Mouse (Mus musculus) left cerebral cortex, adult 2 months (tissue): ENCODE results near the gene Cdca4. TPM values are rescaled to one million over a fixed set of nuclear protein-coding genes. Genes with fewer than 3 reads are reported as not detected.

Source experiments
- DNase-seq, 2 experiments: peaks; one replicate each; pipeline ENCODE4 v3.0.0; 2021 to 2022; ENCODE audit warnings: low spot score in 2 of 2, mixed read lengths in 1 of 2; ENCODE audit errors: extremely low spot score in 1 of 2
- H3K27ac ChIP-seq: fragments of 200-600 bp; 2 replicates; pipeline ENCODE4 v1.8.1; 2022
- H3K4me3 ChIP-seq: fragments of 200-600 bp; 2 replicates; pipeline ENCODE4 v1.8.1; 2022
- CTCF ChIP-seq: fragments of 200-600 bp; IDR thresholded peaks from 2 replicates; pipeline ENCODE4 v1.8.1; 2022; ENCODE audit warnings: antibody characterized with exemption, mild to moderate bottlenecking, moderate library complexity
- intact Hi-C: fragments of 180-260 bp; cut with DNase I; formaldehyde crosslinking; loops from one replicate; pipeline ENCODE4 v1.15.1; 2025
- total RNA-seq, 2 experiments: library from RNA; stranded (reverse); gene quantifications; 2 replicates each; pipeline ENCODE4 v1.2.3; 2021

Gene Cdca4
- total RNA-seq, 2 experiments from 2014 or later: 10.5 to 12.4 TPM

DNA sequence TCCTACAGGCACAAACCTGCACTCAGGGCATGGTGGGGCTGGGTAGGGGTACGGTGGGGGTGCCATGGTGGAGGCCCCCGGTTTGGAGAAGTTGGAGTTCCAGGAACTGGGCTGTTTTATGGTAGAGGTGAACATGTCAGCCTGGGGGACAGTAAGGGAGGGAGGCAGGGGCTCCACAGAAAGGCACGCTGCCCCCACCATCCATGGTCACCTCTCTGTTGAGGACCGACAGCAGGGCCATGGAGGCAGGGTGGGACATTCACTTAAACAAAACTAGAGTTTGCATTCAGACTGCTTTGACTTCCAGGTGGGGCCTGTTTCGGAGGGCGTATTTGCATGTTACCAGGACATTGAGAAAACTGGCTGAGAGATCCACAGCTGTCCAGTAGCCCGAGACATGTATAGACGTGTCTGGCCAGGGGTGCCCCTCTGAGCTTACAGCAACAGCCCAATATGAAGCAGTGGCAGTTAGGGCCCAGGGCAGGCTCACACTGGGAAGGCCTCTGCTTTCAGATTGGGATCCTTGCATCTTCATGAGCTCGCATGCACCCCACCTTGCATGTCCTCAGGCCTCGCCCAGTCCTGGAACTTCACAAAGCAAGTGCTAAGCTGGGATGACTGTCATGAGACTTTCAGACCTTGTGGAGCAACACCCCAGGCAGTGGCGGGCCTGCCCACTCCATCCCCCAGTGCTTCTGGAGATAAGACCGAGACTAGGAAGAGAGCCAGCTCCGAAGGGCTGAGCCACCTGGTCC lies 35.4 kb downstream of the Cdca4 start:
- Histone ChIP-seq H3K27ac (no peak overlapping the region), H3K4me3 (no peak overlapping the region)
- no peak for DNase-seq
- intact Hi-C loops: loop anchor here (5.0 kb wide), 1 partner anchor 41 kb away; no protein-coding TSS in a partner anchor
- TF ChIP-seq CTCF: no peak

DNA sequence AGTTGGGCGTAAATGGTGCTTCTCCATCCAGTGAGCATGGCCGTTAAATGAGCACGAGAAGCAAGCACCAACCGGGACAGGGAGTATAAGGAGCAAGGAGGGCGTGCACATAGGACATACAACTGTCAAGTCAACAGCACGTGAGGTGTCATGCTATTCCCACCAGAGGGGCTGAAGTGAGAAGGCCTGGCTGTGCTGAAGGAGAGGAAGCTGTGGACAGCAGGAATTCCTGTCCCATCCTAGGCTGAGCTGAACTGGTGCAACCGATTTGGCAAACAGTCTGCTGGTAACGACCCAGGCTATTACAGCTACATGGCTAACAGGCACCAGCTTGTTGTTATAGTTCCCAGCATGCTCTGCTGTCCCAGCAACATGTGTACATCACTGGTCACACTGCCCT lies 38.2 kb downstream of the Cdca4 start:
- Histone ChIP-seq H3K27ac (no peak overlapping the region), H3K4me3 (no peak overlapping the region)
- DNase-seq: no peak
- TF ChIP-seq CTCF: no peak
- intact Hi-C loops: loop anchor here (2.0 to 5.0 kb wide), 2 partner anchors 18 to 39 kb away; no protein-coding TSS in a partner anchor

DNA sequence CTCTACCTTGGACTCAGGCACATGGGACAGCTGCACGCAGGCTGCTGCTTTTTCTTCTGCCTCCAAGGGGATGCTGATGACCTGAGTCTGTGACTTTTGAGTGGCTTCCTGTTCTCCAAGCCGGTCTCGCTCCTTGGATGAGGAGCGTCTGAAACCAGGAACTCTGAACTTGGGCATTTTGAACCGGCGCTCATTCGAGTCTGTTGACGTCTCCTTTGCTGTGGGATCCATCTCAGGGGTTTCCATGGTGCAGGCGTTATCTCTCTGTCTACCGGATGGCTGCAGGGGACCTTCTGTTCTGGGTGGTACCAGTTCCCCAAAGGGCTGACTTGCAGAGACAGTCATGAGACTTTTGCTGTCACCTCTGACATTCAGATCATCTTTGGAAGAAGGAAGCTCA lies 54.7 kb downstream of the Cdca4 start:
- no peak for TF ChIP-seq CTCF
- no peak overlapping the region for H3K4me3 ChIP-seq
- intact Hi-C loops: no loop called here
- no peak overlapping the region for H3K27ac ChIP-seq
- no peak for DNase-seq

DNA sequence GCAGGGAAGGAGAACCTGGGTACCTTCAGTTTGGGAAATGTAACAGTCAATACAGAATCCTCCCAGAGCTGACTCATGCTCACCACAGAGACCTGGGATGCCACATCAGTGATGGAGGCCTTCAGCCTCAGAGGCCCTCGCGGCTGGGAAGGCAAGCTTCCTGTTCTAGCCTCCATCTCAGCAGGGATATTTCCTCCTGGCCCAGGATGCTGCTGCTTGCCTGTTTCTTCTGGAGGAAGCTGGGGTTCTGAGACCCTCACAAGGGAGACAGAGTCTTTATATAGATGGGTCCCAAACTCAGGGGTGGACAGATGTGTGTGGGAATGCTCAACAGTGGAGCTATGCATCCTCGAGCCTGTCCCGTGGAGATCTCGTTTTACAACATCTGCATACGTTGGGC lies 55.2 kb downstream of the Cdca4 start:
- Histone ChIP-seq H3K27ac (no peak overlapping the region), H3K4me3 (no peak overlapping the region)
- intact Hi-C loops: no loop called here
- no peak for DNase-seq
- no peak for TF ChIP-seq CTCF

DNA sequence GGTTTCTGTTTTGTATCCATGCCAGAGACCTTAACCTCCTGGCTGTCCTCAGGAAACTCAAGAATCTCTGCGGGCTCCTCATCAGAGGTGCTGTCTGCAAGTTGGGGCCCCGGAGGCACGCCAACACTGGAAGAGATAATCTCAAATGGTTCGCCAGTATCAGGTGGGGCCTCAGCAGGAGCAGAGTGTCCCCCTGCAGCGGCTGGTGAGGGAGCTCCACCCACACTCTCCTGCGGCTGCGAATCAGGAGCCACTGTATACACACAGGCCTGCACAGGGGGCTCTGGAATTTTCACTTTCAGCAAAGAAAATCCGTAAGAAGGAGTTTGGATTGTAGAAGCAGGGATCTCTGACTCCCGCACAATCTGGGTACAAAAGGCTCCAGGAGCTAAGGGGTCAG lies 55.9 kb downstream of the Cdca4 start:
- no peak for TF ChIP-seq CTCF
- no peak overlapping the region for H3K4me3 ChIP-seq
- no peak overlapping the region for H3K27ac ChIP-seq
- DNase-seq: no peak
- intact Hi-C loops: loop anchor here (2.0 kb wide), 1 partner anchor 17 kb away; no protein-coding TSS in a partner anchor

DNA sequence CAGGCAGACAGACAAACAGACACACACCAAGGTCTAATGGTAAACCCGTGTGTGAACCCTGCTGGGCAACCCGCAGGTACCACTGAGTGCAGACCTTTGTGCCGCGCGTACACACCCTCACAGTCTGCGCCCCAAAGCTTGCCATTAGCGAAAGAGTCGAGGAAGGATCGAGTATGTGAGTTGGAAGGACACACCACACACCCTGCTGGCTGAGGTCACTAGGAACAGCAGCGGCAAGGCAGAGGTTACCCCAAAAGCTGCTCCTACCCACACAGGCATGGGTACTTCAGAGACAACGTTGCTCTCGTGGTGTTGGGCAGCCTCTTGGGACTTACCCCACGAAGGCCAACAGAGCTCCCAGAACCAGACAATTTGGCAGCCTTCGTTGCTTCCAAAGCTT lies 56.9 kb downstream of the Cdca4 start:
- no peak for TF ChIP-seq CTCF
- intact Hi-C loops: loop anchor here (2.0 kb wide), 1 partner anchor 18 kb away; no protein-coding TSS in a partner anchor
- Histone ChIP-seq H3K4me3 (no peak overlapping the region), H3K27ac (no peak overlapping the region)
- no peak for DNase-seq

DNA sequence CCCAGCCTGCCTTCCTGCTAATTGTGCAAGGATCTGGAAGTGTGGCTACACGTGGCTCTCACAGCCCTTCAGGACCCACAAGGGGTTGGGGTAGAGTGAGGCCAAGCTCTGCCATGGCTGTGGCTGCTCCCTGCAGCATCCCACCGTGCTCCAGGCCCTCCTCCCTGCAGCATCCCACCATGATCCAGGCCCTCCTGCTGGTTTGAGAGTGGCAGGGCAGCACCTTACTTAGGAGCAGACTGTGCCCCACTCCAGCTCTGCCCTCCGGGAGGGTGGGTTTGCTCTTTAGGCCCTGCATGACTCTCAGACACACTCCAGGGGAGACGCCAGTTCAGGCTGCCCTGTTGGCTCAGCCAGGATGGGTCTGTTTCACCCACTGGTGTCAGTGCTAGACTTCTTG lies 58.8 kb downstream of the Cdca4 start:
- DNase-seq: no peak
- intact Hi-C loops: no loop called here
- no peak overlapping the region for H3K4me3 ChIP-seq
- no peak for TF ChIP-seq CTCF
- H3K27ac ChIP-seq: no peak overlapping the region

Other genes starting within 250 kb of the Cdca4 start
- gene Inf2, start 240.6 kb downstream of the Cdca4 start, total RNA-seq: 100 to 1,000 TPM; 131 to 151 TPM
- 10 to 100 TPM; 16.2 to 16.5 TPM for gene Adssl1, start 209.4 kb downstream of the Cdca4 start, total RNA-seq
- 10 to 100 TPM; 19.7 to 21.5 TPM for gene Siva1, start 184.7 kb downstream of the Cdca4 start, total RNA-seq
- gene Akt1, start 154.5 kb downstream of the Cdca4 start, total RNA-seq: 100 to 1,000 TPM; 144 to 157 TPM
- gene Zbtb42, start 150.6 kb downstream of the Cdca4 start, total RNA-seq: 1 to 10 TPM; 1.1 to 1.2 TPM
- gene Cep170b, start 109.0 kb downstream of the Cdca4 start, total RNA-seq: 100 to 1,000 TPM; 280 to 294 TPM
- gene Pld4, start 68.8 kb downstream of the Cdca4 start, total RNA-seq: 10 to 100 TPM in 1 of 2 experiments, 1 to 10 TPM in 1; 7.4 to 10.1 TPM
- gene Ahnak2, start 26.8 kb downstream of the Cdca4 start, total RNA-seq: 1 to 10 TPM; 8.1 to 8.2 TPM
- 10 to 100 TPM; 15.7 to 18.6 TPM for gene Clba1, start 20.5 kb downstream of the Cdca4 start, total RNA-seq
- gene Gpr132, start 38.8 kb upstream of the Cdca4 start, total RNA-seq: under 1 TPM in 1 of 2 experiments, not detected in 1; 0.18 TPM
- 10 to 100 TPM; 57.9 to 62.2 TPM for gene Jag2, start 100.4 kb upstream of the Cdca4 start, total RNA-seq
- 10 to 100 TPM; 10.1 to 13.7 TPM for gene Nudt14, start 112.7 kb upstream of the Cdca4 start, total RNA-seq
- 10 to 100 TPM; 60.2 to 64.5 TPM for gene Btbd6, start 147.1 kb upstream of the Cdca4 start, total RNA-seq
- gene Brf1, start 171.3 kb upstream of the Cdca4 start, total RNA-seq: 10 to 100 TPM; 45.6 to 46.6 TPM
- 10 to 100 TPM; 62.8 to 68.0 TPM for gene Pacs2, start 185.1 kb upstream of the Cdca4 start, total RNA-seq
- under 1 TPM; 0.42 to 0.45 TPM for gene Tex22, start 245.1 kb upstream of the Cdca4 start, total RNA-seq